Mouse (Mus musculus): ENCODE data around the gene Gdf15.

- TF ChIP-seq POLR2A (IDR thresholded peaks at IDR 0.05; ENCODE audit: borderline replicate concordance, extremely low read depth, low read depth, low read length): no peak
- TF ChIP-seq CTCF (IDR thresholded peaks at IDR 0.05; ENCODE audit: insufficient read depth, low read length): no peak
Measured at GRCm38 (mm10) chr8:70617985-70618384, 14.3 kb downstream of the Gdf15 start.

Measured in lung, adult 2 months (tissue).